Mouse (Mus musculus) right cerebral cortex, postnatal 25 days (tissue): ENCODE measurements around the gene Zfp398.

Source experiments
- DNase-seq: peaks from one replicate; pipeline ENCODE4 v3.0.0; 2022

Gene Zfp398

GRCm38 (mm10) chr6:47904917-47905695 lies 69.6 kb downstream of the Zfp398 start:
- DNase-seq, result no peak

GRCm38 (mm10) chr6:47906326-47906725 lies 70.9 kb downstream of the Zfp398 start:
- DNase-seq, result no peak

GRCm38 (mm10) chr6:47909007-47909406 lies 73.5 kb downstream of the Zfp398 start:
- no peak for DNase-seq

- DNase-seq, result no peak
These were observed 76.2 kb downstream of the Zfp398 start for GRCm38 (mm10) chr6:47911650-47912049.

GRCm38 (mm10) chr6:47912991-47913390 lies 77.5 kb downstream of the Zfp398 start:
- DNase-seq, result no peak

GRCm38 (mm10) chr6:47917051-47917450 lies 81.6 kb downstream of the Zfp398 start:
- DNase-seq, result no peak

GRCm38 (mm10) chr6:47918768-47919274 lies 83.4 kb downstream of the Zfp398 start:
- DNase-seq, result no peak

GRCm38 (mm10) chr6:47919646-47920446 lies 84.4 kb downstream of the Zfp398 start:
- no peak for DNase-seq

GRCm38 (mm10) chr6:47920447-47921340 lies 85.2 kb downstream of the Zfp398 start, which contains the start of gene Zfp212:
Gene Zfp212 (plus strand): TSS chr6:47920476.
- peak; percentile 89 for DNase-seq
